Mouse (Mus musculus): ENCODE measurements around the gene Mllt11. TPM values are rescaled to one million over a fixed set of nuclear protein-coding genes. Genes with fewer than 3 reads are reported as not detected.

Mllt11 gene
- polyA plus RNA-seq (2015; fragmentation: Nextera tagmentation; extraction: Ambion mirVana) = 1.8 and 2.0 TPM in 2 replicates

DNA sequence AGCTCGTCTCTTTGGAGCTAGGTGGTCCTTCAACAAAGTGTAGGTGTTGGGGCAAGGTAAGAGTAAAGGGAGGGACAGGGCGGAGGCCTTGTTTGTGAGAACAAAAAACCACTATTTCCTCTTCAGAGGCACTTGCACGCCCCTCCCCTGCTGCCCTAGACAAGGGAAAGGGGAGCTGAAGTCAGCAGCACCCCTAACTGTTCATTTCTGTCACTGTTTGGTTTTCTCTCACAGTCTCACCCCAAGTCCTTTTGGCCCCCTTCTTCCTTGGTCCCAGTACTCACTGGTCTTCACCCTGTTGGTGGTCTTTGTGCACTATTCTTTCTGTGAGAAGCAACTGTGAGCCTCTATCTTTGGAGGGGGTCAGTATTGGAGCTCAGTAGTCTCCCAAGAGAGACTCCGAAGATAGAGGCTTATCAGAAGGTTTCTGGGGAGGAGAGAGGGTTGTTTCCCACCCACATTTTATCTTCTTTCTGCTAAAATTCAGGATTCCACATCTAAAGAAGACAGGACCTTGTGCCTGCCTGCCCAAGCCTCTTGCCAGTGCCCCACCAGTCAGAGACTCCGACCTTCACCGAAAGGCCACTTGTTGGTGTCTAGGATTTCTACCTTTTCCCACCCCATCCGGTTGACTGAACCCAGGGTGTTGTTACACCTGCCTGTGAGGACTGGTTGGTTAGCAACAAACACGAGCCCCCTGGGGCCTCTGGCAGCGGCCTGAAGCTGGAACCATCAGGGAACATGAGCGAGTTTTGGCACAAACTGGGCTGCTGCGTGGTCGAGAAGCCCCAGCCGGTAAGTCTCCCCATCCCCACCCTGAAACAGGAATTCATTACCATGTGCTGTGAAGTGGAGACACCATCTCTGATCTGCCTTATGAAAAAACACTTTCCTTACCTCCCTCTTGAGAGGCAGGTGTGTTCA is at the start of gene Mllt11:
Gene Mllt11 (minus strand): TSS at position 874 of the 924 bp plus-strand sequence.
- Histone ChIP-seq H3K4me1 (ENCODE audit: control insufficient read depth, low read depth, low read length) (peaks cover 34% of the 10 kb centered on the region), H3K4me3 (ENCODE audit: low read depth, low read length) (peak within 1 kb of the TSS; percentile 73), H3K27me3 (ENCODE audit: control insufficient read depth, insufficient read depth, low read depth, low read length) (no peaks in the 10 kb centered on the region), H3K27ac (ENCODE audit: low read length) (peak within 1 kb of the TSS; percentile 90), H3K9me3 (replicated peaks; ENCODE audit: control insufficient read depth, low read length) (no peaks in the 10 kb centered on the region), H3K4me2 (ENCODE audit: low read depth, low read length) (peak within 1 kb of the TSS; percentile 99), H3K36me3 (ENCODE audit: control insufficient read depth, insufficient read depth) (peaks cover 30% of the 10 kb centered on the region), H3K9ac (ENCODE audit: low read depth, low read length) (peak within 1 kb of the TSS; percentile 78)
- WGBS (ENCODE audit: insufficient replicate concordance) = 42% methylated on average over 13 of the region's 13 CpGs
- ATAC-seq (ENCODE audit: low read depth) = peak; percentile 5; the same call in 1 of the 2 replicates

DNA sequence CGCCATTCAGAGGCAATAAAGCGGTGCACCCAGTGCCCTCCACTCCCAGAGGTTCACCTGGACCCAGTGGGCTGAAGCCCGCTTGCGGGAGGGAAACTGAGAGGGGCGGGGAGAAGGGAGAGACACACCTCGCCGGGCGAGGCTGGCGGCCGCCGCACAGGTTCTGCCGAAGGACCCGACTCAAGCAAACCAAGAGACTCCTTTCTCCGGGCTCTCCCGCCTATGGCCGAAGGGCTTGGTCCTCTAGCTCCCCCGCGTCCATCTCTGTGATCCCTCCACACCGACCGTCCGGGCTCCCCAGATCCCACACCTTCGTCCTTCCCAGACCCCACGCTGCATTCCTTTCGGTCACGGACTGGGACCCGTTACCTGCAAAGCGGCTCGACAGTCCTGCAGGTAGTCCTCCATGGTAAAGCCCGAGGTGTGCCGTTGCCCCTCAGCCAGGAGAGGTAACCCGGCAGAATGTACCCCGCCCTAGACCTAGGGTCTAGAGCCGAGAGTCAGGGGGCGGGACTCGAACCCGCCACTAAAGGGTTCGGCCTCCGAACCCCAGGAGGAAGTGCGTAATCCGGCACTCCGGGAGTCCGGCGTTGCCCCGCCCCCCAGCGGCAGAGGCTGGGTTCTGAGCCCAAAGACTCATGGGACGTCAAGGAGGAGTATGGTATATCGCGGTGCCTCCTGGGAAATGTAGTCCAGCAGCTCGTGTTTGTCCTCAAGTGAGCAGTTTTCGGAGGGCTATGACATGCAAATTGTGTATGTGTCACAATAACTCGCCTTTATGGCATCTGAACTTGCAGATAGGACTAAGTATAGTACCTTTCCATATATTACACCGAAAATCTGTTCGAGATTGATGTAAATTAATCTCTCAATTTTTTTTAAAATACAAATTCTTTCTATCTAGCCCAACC is 49.5 kb upstream of the Mllt11 start, which contains the start of the genes Mindy1 and Prune1:
Gene Mindy1 (plus strand): TSS at position 130 of the 911 bp plus-strand sequence.
Gene Prune1 (minus strand): TSS at position 861 of the 911 bp plus-strand sequence.
- no peaks in the 10 kb centered on the region for H3K36me3 ChIP-seq (ENCODE audit: control insufficient read depth, insufficient read depth)
- H3K9ac ChIP-seq (ENCODE audit: low read depth, low read length) = peak within 1 kb of the TSS; percentile 95
- H3K27me3 ChIP-seq (ENCODE audit: control insufficient read depth, insufficient read depth, low read depth, low read length) = no peaks in the 10 kb centered on the region
- WGBS (ENCODE audit: insufficient replicate concordance) = under 1% methylated on average over 53 of the region's 53 CpGs
- peak within 1 kb of the TSS; percentile 90 for H3K4me2 ChIP-seq (ENCODE audit: low read depth, low read length)
- peak within 1 kb of the TSS; percentile 83 for H3K4me3 ChIP-seq (ENCODE audit: low read depth, low read length)
- ATAC-seq (ENCODE audit: low read depth) = peak; percentile 86
- H3K4me1 ChIP-seq (ENCODE audit: control insufficient read depth, low read depth, low read length) = peaks cover 62% of the 10 kb centered on the region
- no peaks in the 10 kb centered on the region for H3K9me3 ChIP-seq (replicated peaks; ENCODE audit: control insufficient read depth, low read length)
- peak within 1 kb of the TSS; percentile 90 for H3K27ac ChIP-seq (ENCODE audit: low read length)

DNA sequence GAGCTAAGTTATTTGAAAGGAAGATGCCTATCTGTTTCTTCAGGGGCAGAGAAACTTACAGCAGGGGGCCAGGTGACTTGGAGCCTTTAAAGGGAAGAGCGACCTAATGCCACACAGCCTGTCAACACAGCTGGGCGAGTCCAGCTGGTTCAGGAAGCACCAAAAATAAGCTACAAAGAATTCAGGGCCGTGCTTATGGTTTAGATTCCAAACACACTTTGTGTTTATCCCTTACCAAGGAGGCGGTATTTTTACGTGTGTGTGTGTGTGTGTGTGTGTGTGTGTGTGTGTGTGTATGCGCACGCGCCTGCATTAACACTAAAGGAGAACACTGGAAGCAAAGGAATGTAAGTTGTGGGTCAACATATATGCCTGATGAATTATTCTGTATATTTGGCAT is 48.8 kb upstream of the Mllt11 start:
- H3K4me2 ChIP-seq (ENCODE audit: low read depth, low read length) = peak overlapping the region; percentile 90
- H3K9ac ChIP-seq (ENCODE audit: low read depth, low read length) = peak overlapping the region; percentile 92
- H3K27me3 ChIP-seq (ENCODE audit: control insufficient read depth, insufficient read depth, low read depth, low read length) = no peaks in the 10 kb centered on the region
- peaks cover 58% of the 10 kb centered on the region for H3K4me1 ChIP-seq (ENCODE audit: control insufficient read depth, low read depth, low read length)
- peak overlapping the region; percentile 90 for H3K27ac ChIP-seq (ENCODE audit: low read length)
- WGBS (ENCODE audit: insufficient replicate concordance) = 8% methylated on average over 8 of the region's 8 CpGs
- no peaks in the 10 kb centered on the region for H3K36me3 ChIP-seq (ENCODE audit: control insufficient read depth, insufficient read depth)
- peak overlapping the region; percentile 81 for H3K4me3 ChIP-seq (ENCODE audit: low read depth, low read length)
- no peak for ATAC-seq (ENCODE audit: low read depth)
- H3K9me3 ChIP-seq (replicated peaks; ENCODE audit: control insufficient read depth, low read length) = no peaks in the 10 kb centered on the region

DNA sequence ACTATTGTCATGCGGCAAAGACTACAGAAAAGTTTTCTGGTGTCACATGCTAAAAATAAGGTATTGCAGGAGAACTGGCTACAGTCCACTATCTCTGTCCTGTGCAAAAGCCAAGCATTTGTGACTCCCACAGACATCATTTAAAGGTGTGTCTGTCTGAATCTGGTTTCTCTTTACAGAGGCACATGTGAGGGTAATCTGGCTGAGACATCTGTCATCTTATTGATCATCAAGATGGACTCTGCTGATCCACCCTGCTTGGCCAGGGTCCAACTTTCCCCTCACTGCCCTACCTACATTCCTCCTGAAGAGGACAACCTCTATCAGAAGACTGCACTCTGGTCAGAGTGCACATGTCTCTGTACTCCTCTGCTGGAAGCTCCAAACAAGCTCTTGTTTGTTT is 45.2 kb upstream of the Mllt11 start:
- no peak for ATAC-seq (ENCODE audit: low read depth)
- no peak overlapping the region for H3K4me2 ChIP-seq (ENCODE audit: low read depth, low read length)
- peak overlapping the region; percentile 3 for H3K27ac ChIP-seq (ENCODE audit: low read length)
- WGBS (ENCODE audit: insufficient replicate concordance) = 79% methylated on average over 1 of the region's 1 CpGs
- H3K4me1 ChIP-seq (ENCODE audit: control insufficient read depth, low read depth, low read length) = peaks cover 50% of the 10 kb centered on the region
- no peaks in the 10 kb centered on the region for H3K27me3 ChIP-seq (ENCODE audit: control insufficient read depth, insufficient read depth, low read depth, low read length)
- no peak overlapping the region for H3K4me3 ChIP-seq (ENCODE audit: low read depth, low read length)
- no peaks in the 10 kb centered on the region for H3K36me3 ChIP-seq (ENCODE audit: control insufficient read depth, insufficient read depth)
- no peaks in the 10 kb centered on the region for H3K9me3 ChIP-seq (replicated peaks; ENCODE audit: control insufficient read depth, low read length)
- H3K9ac ChIP-seq (ENCODE audit: low read depth, low read length) = no peak overlapping the region

DNA sequence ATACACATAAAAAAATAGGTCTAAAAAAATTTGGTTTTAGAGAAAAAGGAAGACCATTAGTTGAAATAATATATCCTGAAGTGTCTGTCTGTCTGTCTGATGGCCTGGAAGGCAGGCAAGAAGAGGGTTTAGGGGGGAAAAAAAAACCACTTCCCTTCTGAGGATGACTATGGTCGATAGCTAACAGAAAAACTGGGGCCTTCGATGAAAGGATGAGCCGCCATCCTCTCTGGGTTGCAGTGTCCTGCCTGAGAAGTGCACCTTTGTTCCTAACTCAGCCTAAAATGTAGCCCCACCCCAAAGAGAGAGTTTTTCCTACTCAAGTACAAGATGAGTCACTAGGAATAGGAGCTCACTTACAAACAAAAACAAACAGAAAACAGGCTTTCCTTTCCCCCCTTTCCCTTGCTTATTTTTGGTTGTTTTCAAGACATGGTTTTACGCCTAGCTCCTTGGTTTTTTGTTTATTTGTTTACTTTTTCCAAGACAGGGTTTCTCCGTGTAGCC is 44.5 kb upstream of the Mllt11 start:
- peak overlapping the region; percentile 3 for H3K27ac ChIP-seq (ENCODE audit: low read length)
- H3K27me3 ChIP-seq (ENCODE audit: control insufficient read depth, insufficient read depth, low read depth, low read length) = no peaks in the 10 kb centered on the region
- no peak overlapping the region for H3K4me3 ChIP-seq (ENCODE audit: low read depth, low read length)
- no peaks in the 10 kb centered on the region for H3K9me3 ChIP-seq (replicated peaks; ENCODE audit: control insufficient read depth, low read length)
- no peak overlapping the region for H3K4me2 ChIP-seq (ENCODE audit: low read depth, low read length)
- no peaks in the 10 kb centered on the region for H3K36me3 ChIP-seq (ENCODE audit: control insufficient read depth, insufficient read depth)
- no peak overlapping the region for H3K9ac ChIP-seq (ENCODE audit: low read depth, low read length)
- 42% methylated on average over 5 of the region's 5 CpGs for WGBS (ENCODE audit: insufficient replicate concordance)
- peaks cover 50% of the 10 kb centered on the region for H3K4me1 ChIP-seq (ENCODE audit: control insufficient read depth, low read depth, low read length)
- no peak for ATAC-seq (ENCODE audit: low read depth)

DNA sequence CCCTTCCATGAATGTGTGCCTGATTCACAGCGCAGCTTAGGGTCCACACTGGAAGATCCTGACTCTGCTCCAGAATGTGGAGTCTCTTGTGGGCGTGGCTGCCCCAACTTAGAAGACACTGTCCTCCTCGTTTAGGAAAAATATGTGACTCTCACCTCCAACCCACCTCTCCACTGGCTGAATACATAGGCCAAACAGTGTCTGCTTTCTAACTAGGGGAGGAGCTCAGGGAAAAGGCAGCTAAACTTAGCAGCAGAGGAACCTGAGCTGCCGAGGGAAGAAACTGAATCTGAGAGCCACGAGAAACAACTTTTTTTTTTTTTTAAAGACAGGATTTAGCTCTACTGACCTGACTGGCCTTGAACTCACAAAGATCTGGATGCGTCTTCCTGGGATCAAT is 43.2 kb upstream of the Mllt11 start:
- Histone ChIP-seq H3K4me1 (ENCODE audit: control insufficient read depth, low read depth, low read length) (peaks cover 40% of the 10 kb centered on the region), H3K36me3 (ENCODE audit: control insufficient read depth, insufficient read depth) (no peaks in the 10 kb centered on the region), H3K27ac (ENCODE audit: low read length) (no peak overlapping the region), H3K4me3 (ENCODE audit: low read depth, low read length) (no peak overlapping the region), H3K9ac (ENCODE audit: low read depth, low read length) (no peak overlapping the region), H3K27me3 (ENCODE audit: control insufficient read depth, insufficient read depth, low read depth, low read length) (no peaks in the 10 kb centered on the region), H3K4me2 (ENCODE audit: low read depth, low read length) (no peak overlapping the region), H3K9me3 (replicated peaks; ENCODE audit: control insufficient read depth, low read length) (no peaks in the 10 kb centered on the region)
- no peak for ATAC-seq (ENCODE audit: low read depth)
- WGBS (ENCODE audit: insufficient replicate concordance) = 51% methylated on average over 6 of the region's 6 CpGs

DNA sequence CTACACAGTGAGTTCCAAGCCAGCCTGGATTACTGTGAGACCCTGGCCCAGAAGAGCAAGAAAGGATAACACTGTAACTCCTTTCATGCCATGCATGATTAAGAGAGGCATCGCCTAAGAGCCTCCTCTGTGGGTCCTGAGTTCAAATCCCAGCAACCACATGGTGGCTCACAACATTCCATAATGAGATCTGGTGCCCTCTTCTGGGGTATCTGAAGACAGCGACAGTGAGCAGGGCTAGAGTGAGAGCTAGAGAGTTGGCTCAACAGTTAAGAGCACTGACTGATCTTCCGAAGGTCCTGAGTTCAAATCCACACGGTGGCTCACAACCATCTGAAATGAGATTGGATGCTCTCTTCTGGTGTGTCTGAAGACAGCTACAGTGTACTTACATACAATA is 42.5 kb upstream of the Mllt11 start:
- ATAC-seq (ENCODE audit: low read depth) = no peak
- WGBS (ENCODE audit: insufficient replicate concordance) = 83% methylated on average over 4 of the region's 4 CpGs
- Histone ChIP-seq H3K27me3 (ENCODE audit: control insufficient read depth, insufficient read depth, low read depth, low read length) (no peaks in the 10 kb centered on the region), H3K4me2 (ENCODE audit: low read depth, low read length) (no peak overlapping the region), H3K4me3 (ENCODE audit: low read depth, low read length) (no peak overlapping the region), H3K9me3 (replicated peaks; ENCODE audit: control insufficient read depth, low read length) (no peaks in the 10 kb centered on the region), H3K9ac (ENCODE audit: low read depth, low read length) (no peak overlapping the region), H3K4me1 (ENCODE audit: control insufficient read depth, low read depth, low read length) (peaks cover 35% of the 10 kb centered on the region), H3K27ac (ENCODE audit: low read length) (no peak overlapping the region), H3K36me3 (ENCODE audit: control insufficient read depth, insufficient read depth) (no peaks in the 10 kb centered on the region)

DNA sequence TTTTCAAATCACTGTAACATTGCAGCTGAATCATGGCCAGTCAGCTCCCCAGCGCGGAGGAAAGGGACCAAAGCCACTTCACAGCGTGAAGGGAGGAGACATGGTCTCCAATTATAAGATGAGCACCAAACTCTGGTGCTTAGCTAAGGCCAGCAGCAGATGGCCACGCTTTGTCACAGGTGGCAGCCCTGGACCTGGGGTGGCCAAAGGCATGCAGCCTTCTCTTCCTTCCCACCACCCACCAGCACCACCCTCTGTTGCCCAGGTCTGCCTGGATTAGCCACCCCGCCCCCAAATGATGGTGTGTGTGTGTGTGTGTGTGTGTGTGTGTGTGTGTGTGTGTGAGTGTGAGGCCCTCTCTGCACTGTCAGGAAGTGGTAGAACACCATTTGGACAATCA is 41.5 kb upstream of the Mllt11 start:
- WGBS (ENCODE audit: insufficient replicate concordance) = 82% methylated on average over 5 of the region's 5 CpGs
- Histone ChIP-seq H3K4me1 (ENCODE audit: control insufficient read depth, low read depth, low read length) (peaks cover 27% of the 10 kb centered on the region), H3K9me3 (replicated peaks; ENCODE audit: control insufficient read depth, low read length) (no peaks in the 10 kb centered on the region), H3K27ac (ENCODE audit: low read length) (no peak overlapping the region), H3K36me3 (ENCODE audit: control insufficient read depth, insufficient read depth) (no peaks in the 10 kb centered on the region), H3K4me2 (ENCODE audit: low read depth, low read length) (no peak overlapping the region), H3K4me3 (ENCODE audit: low read depth, low read length) (no peak overlapping the region), H3K9ac (ENCODE audit: low read depth, low read length) (no peak overlapping the region), H3K27me3 (ENCODE audit: control insufficient read depth, insufficient read depth, low read depth, low read length) (no peaks in the 10 kb centered on the region)
- no peak for ATAC-seq (ENCODE audit: low read depth)
